Mouse (Mus musculus) forebrain, postnatal 0 days (tissue): ENCODE results near the gene Rassf4. TPM values are rescaled to one million over a fixed set of nuclear protein-coding genes. Genes with fewer than 3 reads are reported as not detected.

ENCODE experiments used
- ATAC-seq: fragments of 200-750 bp; cut with Nextera tagmentation; 2 replicates; pipeline ENCODE4 v1.8.0; 2017; ENCODE audit warnings: mild to moderate bottlenecking, moderate library complexity
- DNase-seq: peaks from one replicate; pipeline ENCODE4 v3.0.0-alpha.2; 2015
- H3K27ac ChIP-seq: fragments of 300-500 bp; sonication (generic); 2 replicates; pipeline ENCODE4 v1.5.1; 2014; ENCODE audit warnings: low read depth, mild to moderate bottlenecking, antibody characterized with exemption, low read length, moderate library complexity, mixed read lengths
- H3K27me3 ChIP-seq: fragments of 300-500 bp; sonication (generic); 2 replicates; pipeline ENCODE4 v1.6.1; 2014; ENCODE audit warnings: mild to moderate bottlenecking, low read length, mixed read lengths; ENCODE audit not compliant: insufficient read depth
- H3K36me3 ChIP-seq: fragments of 300-500 bp; sonication (generic); 2 replicates; pipeline ENCODE4 v1.6.1; 2014; ENCODE audit warnings: mild to moderate bottlenecking, moderate library complexity; ENCODE audit not compliant: insufficient read depth
- H3K4me1 ChIP-seq: fragments of 300-500 bp; sonication (generic); 2 replicates; pipeline ENCODE4 v1.6.1; 2014; ENCODE audit warnings: antibody characterized with exemption; ENCODE audit not compliant: insufficient read depth
- H3K4me2 ChIP-seq: fragments of 300-500 bp; sonication (generic); 2 replicates; pipeline ENCODE4 v1.6.1; 2014; ENCODE audit warnings: low read depth, mild to moderate bottlenecking, moderate library complexity
- H3K4me3 ChIP-seq: fragments of 300-500 bp; sonication (generic); 2 replicates; pipeline ENCODE4 v1.5.1; 2014; ENCODE audit warnings: low read depth, low read length, mixed read lengths
- H3K9ac ChIP-seq: fragments of 300-500 bp; sonication (generic); 2 replicates; pipeline ENCODE4 v1.6.1; 2014; ENCODE audit warnings: mild to moderate bottlenecking
- H3K9me3 ChIP-seq: fragments of 300-500 bp; sonication (generic); 2 replicates; pipeline ENCODE4 v1.6.1; 2016; ENCODE audit warnings: low read length
- CTCF ChIP-seq: sonication (generic); IDR thresholded peaks from 2 replicates; pipeline ENCODE4 v1.5.1; 2016; ENCODE audit warnings: antibody characterized with exemption, control low read depth, low read depth
- WGBS: fragments of 180-500 bp; shearing (Covaris S2); extraction: QIAGEN DNeasy Blood & Tissue Kit; methylation state at CpG from one replicate; pipeline ENCODE4 v1.1.7; 2014; 5-methylcytosine and 5-hydroxymethylcytosine counted together
- polyA plus RNA-seq: library from polyadenylated mRNA; unstranded; fragments of >200 nt; fragmentation: Nextera tagmentation; extraction: Ambion mirVana; gene quantifications from 2 replicates; pipeline ENCODE4 v1.2.1, GENCODE M21; 2015
- total RNA-seq: library from RNA; depleted of rRNA; stranded (reverse); fragments of >200 nt; gene quantifications from 2 replicates; pipeline ENCODE4 v1.2.3, GENCODE M21; 2014

Rassf4 gene
- total and polyA plus RNA-seq, 2 experiments from 2014 or later: 2.8 to 6.5 TPM

DNA sequence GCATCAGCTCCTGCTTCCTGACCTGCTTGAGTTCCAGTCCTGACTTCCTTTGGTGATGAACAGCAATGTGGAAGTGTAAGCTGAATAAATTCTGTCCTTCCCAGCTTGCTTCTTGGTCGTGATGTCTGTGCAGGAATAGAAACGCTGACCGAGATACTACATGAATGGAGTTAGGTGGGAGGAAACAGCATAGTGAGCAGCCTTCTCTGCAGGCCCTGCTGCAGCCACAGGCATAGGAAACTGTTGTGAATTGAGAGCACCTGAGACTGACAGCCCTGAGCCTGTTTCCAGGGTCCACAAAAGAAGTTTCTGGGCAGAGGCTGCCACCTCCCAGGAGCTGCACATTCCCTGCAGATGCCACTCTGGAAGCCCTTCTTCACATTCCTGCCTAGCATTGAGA lies 40.2 kb upstream of the Rassf4 start:
- Histone ChIP-seq H3K27me3 (no peaks in the 10 kb centered on the region), H3K36me3 (no peaks in the 10 kb centered on the region), H3K4me2 (no peak overlapping the region), H3K27ac (no peak overlapping the region), H3K9me3 (no peaks in the 10 kb centered on the region), H3K4me1 (no peaks in the 10 kb centered on the region), H3K4me3 (no peak overlapping the region), H3K9ac (no peak overlapping the region)
- TF ChIP-seq CTCF: no peak
- 84% methylated on average over 3 of the region's 3 CpGs for WGBS
- DNase-seq (no peak), ATAC-seq (no peak)

DNA sequence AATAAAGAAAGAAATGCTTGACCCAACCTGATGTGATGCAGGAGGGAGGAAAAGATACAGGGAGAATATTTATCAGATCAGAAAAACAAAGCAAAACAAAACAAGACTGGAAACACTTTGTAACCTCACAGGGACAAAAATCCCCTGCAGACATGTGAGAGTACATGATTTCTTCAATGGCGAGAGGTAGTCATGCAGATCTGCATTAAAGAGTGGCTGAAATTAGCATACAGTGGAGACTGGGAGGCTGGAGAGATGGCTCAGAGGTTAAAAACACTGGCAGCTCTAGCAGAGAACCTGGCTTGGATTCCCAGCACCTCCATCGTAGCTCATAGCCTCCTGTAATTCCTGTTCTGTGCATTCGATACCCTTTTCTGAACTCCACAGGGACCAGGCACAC lies 38.8 kb upstream of the Rassf4 start:
- H3K27ac ChIP-seq: no peak overlapping the region
- H3K9me3 ChIP-seq: no peaks in the 10 kb centered on the region
- no peak for ATAC-seq
- H3K4me3 ChIP-seq: no peak overlapping the region
- 86% methylated on average over 3 of the region's 3 CpGs for WGBS
- DNase-seq: no peak
- no peaks in the 10 kb centered on the region for H3K27me3 ChIP-seq
- H3K9ac ChIP-seq: no peak overlapping the region
- H3K4me1 ChIP-seq: no peaks in the 10 kb centered on the region
- no peak for TF ChIP-seq CTCF
- no peak overlapping the region for H3K4me2 ChIP-seq
- no peaks in the 10 kb centered on the region for H3K36me3 ChIP-seq

DNA sequence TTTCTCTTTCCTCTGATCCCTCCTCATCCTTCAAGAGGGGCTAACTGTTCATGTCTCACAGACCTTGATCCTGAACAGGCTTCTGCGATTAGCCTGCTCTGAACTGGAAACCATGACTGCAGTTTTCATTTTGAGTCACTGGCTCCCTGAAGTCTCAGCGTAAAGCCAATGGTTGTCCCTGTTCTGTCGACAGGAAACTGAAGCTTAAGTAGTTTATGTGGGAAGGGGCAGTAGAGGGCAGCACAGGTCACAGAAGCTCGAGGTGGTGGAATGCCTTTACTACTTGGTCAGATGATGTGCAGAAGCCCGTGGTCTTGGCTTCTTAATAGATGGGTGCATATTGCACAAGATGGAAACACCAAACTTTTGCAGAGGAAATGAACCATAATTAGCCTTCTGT lies 38.3 kb upstream of the Rassf4 start:
- WGBS: 39% methylated on average over 5 of the region's 5 CpGs
- no peaks in the 10 kb centered on the region for H3K4me1 ChIP-seq
- no peak for DNase-seq

DNA sequence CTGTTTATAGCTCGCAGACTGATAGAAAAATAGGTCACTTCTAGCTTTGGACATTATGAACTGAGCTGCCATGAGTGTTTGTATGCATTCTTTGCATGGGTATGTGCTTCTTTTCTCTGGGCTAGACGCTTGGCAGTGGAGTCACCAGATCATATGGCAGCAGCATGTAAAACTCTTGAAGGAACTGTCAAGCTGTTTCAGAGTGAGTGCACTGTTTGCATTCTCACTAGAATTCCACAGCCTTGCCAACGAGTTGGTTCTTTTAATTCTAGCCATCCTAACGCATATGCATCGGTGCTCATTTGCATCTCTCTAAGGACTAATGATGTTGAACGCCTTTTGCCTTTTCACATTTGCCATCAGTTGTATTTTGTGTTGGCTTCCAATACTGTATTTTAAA lies 30.6 kb upstream of the Rassf4 start:
- no peak overlapping the region for H3K4me3 ChIP-seq
- no peak overlapping the region for H3K4me2 ChIP-seq
- no peaks in the 10 kb centered on the region for H3K36me3 ChIP-seq
- no peaks in the 10 kb centered on the region for H3K9me3 ChIP-seq
- H3K9ac ChIP-seq: no peak overlapping the region
- no peaks in the 10 kb centered on the region for H3K4me1 ChIP-seq
- TF ChIP-seq CTCF: no peak
- ATAC-seq (peak; percentile 58), DNase-seq (peak; percentile 52)
- WGBS: 34% methylated on average over 6 of the region's 6 CpGs
- no peak overlapping the region for H3K27ac ChIP-seq
- no peaks in the 10 kb centered on the region for H3K27me3 ChIP-seq

More for the DNA sequence above, 38.3 kb upstream of the Rassf4 start:
- no peak overlapping the region for H3K27ac ChIP-seq
- no peaks in the 10 kb centered on the region for H3K9me3 ChIP-seq
- no peak for TF ChIP-seq CTCF
- no peak overlapping the region for H3K4me2 ChIP-seq
- H3K36me3 ChIP-seq: no peaks in the 10 kb centered on the region
- H3K9ac ChIP-seq: no peak overlapping the region
- no peaks in the 10 kb centered on the region for H3K27me3 ChIP-seq
- ATAC-seq: no peak
- H3K4me3 ChIP-seq: no peak overlapping the region

DNA sequence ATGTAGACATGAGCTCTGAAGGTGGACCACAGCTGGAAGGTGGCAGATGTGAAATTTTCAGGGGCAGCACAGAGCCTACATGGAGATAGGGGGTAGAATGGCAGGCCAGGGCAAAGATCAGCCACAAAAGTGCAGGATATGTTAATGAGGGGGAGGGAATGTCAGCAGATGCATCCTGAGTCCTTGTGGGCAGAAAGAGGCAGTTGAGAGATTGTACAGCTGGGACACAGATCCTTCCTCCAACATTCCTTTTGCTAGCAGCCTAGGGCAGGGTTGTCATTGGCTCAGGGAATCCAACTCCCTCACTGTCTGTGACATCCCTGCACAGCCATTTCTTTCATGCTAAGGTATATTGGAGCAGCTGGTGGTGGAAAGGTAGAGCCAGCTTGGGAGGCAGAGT lies 27.1 kb upstream of the Rassf4 start:
- H3K9ac ChIP-seq: no peak overlapping the region
- no peaks in the 10 kb centered on the region for H3K27me3 ChIP-seq
- DNase-seq (no peak), ATAC-seq (no peak)
- no peak overlapping the region for H3K27ac ChIP-seq
- no peaks in the 10 kb centered on the region for H3K4me1 ChIP-seq
- no peaks in the 10 kb centered on the region for H3K36me3 ChIP-seq
- no peak overlapping the region for H3K4me2 ChIP-seq
- no peak for TF ChIP-seq CTCF
- H3K4me3 ChIP-seq: no peak overlapping the region
- no peaks in the 10 kb centered on the region for H3K9me3 ChIP-seq

DNA sequence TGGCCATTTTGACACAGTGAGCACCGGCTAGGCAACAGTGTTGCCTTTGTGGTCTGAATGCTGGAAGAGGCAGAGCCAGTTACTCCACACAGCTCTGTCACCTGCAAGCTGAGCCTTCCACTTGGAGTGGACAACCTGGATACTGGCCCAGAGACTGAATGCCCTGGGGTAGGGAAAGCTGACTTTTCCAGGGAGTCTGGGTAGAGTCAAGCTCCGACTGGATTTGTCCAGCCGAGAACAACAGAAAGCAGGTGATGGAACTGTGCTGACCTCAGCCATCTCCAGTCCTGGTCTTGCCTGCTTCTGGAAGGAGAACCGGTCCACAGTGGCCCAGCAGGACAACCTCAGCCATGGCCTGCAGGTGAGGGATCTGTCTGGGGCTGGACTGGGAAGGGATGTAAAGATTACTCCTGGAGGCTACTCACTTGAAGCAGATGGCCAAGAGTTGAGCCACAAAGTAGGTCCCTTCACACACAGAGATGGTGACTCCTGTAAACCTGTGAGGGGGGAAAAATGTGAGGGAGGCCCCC lies 24.2 kb upstream of the Rassf4 start:
- Histone ChIP-seq H3K9me3 (no peaks in the 10 kb centered on the region), H3K27me3 (no peaks in the 10 kb centered on the region), H3K4me3 (no peak overlapping the region), H3K36me3 (no peaks in the 10 kb centered on the region), H3K9ac (no peak overlapping the region), H3K4me1 (no peaks in the 10 kb centered on the region), H3K27ac (no peak overlapping the region), H3K4me2 (no peak overlapping the region)
- WGBS: 91% methylated on average over 4 of the region's 4 CpGs
- TF ChIP-seq CTCF: no peak
- DNase-seq: no peak
- ATAC-seq: no peak

DNA sequence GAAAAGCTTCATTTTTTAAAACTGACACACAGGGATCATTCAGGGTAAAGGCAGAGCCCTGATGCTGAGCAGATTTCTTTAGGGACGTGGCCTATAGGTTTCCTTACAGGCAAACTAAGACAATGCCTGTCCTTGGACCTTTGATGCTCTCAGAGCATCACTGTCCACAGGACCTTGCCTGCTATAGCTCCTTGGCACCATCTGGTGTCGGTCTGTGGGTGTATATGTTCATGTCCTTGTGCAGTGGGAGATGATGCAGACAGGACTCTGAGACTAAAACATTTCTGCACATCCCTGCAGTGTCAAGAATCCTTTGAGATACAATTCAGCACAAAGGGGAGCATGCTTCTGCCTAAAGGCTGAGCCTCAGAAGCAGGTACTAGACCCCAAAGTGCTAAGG lies 23.7 kb upstream of the Rassf4 start:
- WGBS: 73% methylated on average over 2 of the region's 2 CpGs
- no peak for DNase-seq
- H3K4me2 ChIP-seq: no peak overlapping the region

DNA sequence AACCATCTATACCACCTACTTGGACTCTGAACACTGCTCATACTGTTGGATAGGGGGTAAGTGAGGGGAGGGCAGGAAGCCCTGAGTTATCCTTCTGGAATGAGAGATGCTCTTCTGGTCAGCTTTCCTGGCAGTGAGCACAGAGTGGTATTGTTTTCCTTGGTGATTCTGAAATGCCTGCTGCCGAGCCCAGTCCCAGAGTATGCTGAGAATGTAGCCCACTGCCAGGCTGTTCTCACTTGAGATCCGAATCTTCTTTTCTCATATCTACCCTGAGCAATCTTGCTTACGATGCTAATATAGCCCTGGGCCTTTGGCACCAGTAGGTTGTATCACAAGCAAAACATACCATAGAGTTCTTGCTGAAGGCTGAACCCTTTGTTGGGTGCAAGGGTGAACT lies 20.6 kb upstream of the Rassf4 start:
- H3K27ac ChIP-seq: no peak overlapping the region
- TF ChIP-seq CTCF: no peak
- H3K4me1 ChIP-seq: no peaks in the 10 kb centered on the region
- WGBS: 70% methylated on average over 3 of the region's 3 CpGs
- no peak overlapping the region for H3K4me3 ChIP-seq
- no peak overlapping the region for H3K4me2 ChIP-seq
- no peaks in the 10 kb centered on the region for H3K36me3 ChIP-seq
- ATAC-seq: no peak
- H3K27me3 ChIP-seq: no peaks in the 10 kb centered on the region
- no peak overlapping the region for H3K9ac ChIP-seq
- DNase-seq: no peak
- H3K9me3 ChIP-seq: no peaks in the 10 kb centered on the region

More for the DNA sequence above, 23.7 kb upstream of the Rassf4 start:
- peak; percentile 57 for TF ChIP-seq CTCF
- Histone ChIP-seq H3K9me3 (no peaks in the 10 kb centered on the region), H3K27ac (no peak overlapping the region), H3K27me3 (no peaks in the 10 kb centered on the region), H3K4me1 (no peaks in the 10 kb centered on the region), H3K36me3 (no peaks in the 10 kb centered on the region), H3K9ac (no peak overlapping the region), H3K4me3 (no peak overlapping the region)
- ATAC-seq: no peak
